Mouse (Mus musculus) heart, postnatal 14 days (tissue): Measurements from ENCODE around the gene Klf13. TPM values are rescaled to one million over a fixed set of nuclear protein-coding genes. Genes with fewer than 3 reads are reported as not detected.

Source experiments
- DNase-seq, 2 experiments: peaks; one replicate each; pipeline ENCODE4 v3.0.0; 2021 to 2022
- intact Hi-C: fragments of 180-260 bp; cut with DNase I; formaldehyde crosslinking; loops from one replicate; pipeline ENCODE4 v1.15.1; 2025
- total RNA-seq, 2 experiments: library from RNA; stranded (reverse); gene quantifications; 2 replicates each; pipeline ENCODE4 v1.2.3; 2021

Klf13 gene
- total RNA-seq, 2 experiments from 2014 or later: 93.5 to 97.3 TPM

DNA sequence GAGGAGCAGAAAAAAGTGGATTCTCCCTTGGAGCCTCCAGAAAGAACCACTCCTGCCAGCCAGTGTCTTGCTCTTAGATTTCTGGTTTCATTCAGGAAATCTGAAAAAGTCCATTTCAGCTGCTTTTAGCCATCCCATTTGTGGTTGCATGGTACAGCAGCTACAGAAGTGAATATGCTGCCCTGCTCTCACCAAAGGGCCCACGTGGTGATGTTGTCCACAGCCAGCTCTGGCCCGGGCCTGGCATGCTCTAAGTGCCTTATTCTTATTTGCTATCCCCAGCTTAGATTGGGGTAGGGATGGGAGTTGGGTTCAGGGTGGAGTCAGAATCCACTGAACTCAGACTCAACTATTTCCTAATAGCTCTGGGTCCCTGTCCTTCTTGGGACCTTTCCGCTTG lies 43.5 kb downstream of the Klf13 start:
- intact Hi-C loops: loop anchor here (5.0 kb wide), 1 partner anchor 38 kb away; no protein-coding TSS in a partner anchor

DNA sequence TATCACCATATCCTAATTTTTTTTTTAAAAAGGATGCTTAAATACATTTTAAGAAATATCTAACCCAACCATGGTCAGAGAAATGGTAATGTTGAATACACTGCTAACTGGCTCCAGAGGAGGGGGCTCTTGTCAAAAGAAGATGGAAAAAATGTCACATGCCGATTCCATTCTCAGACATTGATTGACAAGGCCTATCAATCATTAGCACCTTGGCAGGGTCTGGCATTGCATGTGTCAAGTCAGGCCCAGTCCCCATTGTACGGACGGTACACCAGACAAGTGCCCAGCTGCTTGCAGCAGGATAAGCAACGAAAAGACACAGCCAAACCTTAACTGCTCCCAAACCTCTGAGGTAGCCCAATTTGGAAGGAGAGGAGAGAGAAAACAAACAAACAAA lies 44.1 kb downstream of the Klf13 start:
- intact Hi-C loops: loop anchor here (5.0 kb wide), 1 partner anchor 37 kb away; no protein-coding TSS in a partner anchor
- DNase-seq: no peak

More for the DNA sequence above, 43.5 kb downstream of the Klf13 start:
- DNase-seq: no peak

DNA sequence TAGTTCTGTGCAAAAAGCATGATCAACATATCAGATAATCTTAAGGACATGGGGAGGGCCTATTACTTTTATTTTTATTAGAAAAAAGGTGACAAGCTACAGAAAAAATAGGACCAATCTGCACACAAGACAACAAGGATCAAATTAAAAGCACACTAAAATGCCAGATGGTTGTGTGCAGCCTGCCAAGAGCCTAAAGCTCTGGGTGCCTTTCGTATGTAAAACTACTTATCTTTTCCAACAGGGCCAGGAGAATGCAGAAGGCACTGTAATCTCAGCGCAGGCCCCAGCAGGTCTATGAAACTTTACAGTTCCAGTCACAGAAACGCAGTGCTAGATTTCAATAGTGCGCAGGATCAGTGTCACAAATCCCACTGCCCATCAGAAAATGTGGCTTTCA lies 45.0 kb downstream of the Klf13 start:
- DNase-seq: no peak
- intact Hi-C loops: no loop called here

DNA sequence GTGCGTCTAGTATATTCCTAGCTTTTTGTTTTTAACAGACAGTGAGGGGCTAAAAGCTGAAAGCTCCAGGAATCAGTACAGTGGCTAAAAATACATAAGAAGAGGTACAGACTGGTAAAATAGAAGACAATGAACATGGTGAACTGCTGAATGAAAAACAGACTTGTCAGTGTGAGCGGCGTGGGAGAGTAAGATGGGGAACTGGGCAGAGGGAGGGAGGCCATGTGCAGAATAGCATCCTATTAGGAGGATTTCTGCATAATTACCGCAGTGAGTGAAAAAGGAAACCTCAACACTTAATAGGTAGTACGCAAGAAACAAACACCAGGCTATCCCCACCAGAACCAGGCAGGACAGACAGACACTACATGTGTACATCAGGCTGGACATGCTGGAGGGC lies 45.5 kb downstream of the Klf13 start:
- DNase-seq: no peak
- intact Hi-C loops: no loop called here

DNA sequence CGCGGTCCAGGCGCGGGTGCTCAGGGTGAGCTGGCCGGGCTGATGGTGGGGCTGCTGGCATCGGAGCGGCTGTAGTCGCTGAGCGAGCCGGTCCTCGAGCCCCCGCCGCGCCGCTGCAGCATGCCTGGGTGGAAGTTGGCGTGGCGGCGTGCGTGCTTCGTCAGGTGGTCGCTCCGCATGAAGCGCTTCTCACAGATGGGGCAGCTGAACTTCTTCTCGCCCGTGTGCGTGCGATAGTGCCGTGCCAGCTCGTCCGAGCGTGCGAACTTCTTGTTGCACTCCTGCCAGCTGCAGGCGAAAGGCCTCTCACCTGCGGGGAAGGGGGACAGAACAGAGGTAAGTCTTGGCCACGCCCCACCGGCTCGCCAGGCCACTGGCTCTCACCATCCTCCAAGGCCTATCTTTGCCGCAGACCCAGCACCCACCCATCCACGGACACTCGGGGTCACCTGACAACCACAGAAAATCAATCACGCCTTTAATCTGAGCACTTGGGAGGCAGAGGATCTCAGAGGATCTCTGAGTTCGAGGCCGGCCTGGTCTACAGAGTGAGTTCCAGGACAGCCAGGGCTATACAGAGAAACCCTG lies 47.1 kb downstream of the Klf13 start:
- intact Hi-C loops: no loop called here
- no peak for DNase-seq

DNA sequence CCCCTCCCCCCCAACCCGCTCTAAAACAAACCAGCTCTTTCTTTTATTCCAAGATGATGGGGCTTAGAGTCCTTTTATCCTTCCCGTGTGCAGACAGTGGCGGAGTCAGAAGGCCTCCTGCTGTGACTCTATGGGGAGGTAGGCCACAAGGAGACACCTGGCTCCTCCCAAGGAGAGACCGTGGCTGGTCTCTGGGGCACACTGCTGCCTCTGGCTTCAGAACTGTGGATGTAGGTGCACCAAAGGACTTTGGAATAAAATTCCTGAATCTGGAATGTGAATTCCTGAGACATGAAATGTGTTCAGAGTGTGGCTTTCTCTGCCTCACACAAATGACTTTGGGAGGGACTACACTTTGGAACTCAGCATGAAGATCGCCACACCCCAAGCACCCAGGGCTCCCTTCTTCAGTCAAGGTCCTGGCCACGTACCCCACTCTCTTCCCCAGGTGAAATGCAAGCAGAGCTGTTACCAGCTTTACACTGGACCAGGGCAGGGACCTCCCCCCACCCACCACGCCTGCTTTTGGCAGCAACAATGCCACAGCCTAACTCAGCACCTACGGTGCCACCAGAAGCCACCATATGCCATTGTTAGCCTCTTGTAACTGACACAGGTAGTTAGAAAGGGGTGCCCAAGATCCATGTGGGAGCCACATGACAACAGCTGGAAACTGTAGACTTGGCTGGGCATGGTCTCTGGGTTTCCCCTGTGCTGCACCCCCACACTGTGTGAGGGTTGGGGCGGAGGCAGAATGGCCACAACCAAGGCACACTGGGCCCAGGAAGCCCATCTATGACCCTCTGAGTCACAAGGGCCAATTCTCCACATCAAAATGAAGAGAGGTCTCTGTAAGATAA lies 49.4 kb downstream of the Klf13 start:
- intact Hi-C loops: no loop called here

DNA sequence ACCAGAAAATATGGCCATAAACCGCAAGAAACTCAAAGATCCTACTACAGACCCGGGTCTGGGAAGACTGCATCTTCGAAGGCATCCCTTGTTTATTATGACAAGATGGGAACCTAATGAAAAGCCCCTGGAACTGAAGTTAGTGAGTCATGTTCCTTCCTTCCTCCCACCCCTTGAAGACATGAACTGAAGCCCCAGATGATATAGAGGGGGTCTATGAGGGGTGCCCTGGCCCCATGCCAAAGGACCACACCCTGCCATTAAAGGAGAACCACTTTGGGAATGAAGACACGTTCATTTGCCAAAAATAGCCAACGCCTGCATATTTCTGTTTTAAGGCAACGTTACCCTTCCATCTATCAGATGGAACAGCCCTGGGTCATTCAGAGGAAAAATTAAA lies 50.0 kb downstream of the Klf13 start:
- no peak for DNase-seq
- intact Hi-C loops: no loop called here

More for the DNA sequence above, 49.4 kb downstream of the Klf13 start:
- DNase-seq: no peak

DNA sequence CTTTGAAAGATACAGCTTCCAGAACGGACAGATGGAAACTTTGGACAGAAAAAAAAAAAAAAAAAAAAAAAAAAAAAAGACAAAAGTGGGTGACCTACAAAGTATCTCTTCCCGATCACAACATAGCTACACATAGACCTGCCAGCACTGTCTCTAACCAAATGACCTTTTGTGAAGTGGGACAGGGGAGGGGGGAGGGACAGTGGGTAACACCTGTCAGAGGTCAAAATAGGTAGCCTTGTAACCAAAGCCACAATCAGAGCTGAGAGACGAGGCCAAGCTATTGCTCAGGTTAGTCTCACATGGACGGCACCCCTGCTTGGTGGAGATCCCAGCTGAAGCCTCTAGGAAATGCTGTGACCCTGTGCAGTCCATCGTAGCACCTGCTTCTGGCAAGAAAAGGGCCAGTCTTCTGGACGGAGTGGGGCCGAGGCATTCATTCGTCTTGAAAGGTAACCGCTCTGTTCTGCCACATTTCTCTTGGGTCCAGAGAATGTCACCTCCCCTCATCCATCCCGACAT lies 51.1 kb downstream of the Klf13 start:
- no peak for DNase-seq
- intact Hi-C loops: no loop called here

DNA sequence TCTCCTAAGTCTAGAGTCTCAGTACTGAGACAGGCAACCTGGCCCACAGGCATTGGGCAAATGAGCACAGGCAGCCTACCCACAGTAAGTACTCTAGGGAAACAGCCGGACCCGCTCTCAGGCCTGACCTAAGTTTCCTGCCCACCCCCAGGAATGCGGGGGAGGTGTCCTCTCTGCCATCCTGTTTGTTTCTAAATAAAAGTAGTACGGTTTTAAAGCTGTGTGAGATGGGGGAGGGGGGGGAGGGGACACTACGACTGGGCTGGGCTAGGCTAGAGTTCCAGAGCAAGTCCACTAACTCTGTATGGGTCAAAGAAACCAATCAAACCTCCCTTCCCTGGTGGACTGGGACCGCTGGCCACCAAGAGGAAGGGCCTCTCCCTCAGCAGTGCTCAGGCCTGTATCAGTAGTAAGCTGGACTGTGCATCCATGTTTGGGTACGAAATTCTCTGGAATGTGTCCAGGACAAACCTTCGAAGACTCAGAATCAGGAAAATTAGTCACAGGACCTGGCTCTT lies 51.6 kb downstream of the Klf13 start:
- DNase-seq: peak; percentile 59 to 64
- intact Hi-C loops: no loop called here

DNA sequence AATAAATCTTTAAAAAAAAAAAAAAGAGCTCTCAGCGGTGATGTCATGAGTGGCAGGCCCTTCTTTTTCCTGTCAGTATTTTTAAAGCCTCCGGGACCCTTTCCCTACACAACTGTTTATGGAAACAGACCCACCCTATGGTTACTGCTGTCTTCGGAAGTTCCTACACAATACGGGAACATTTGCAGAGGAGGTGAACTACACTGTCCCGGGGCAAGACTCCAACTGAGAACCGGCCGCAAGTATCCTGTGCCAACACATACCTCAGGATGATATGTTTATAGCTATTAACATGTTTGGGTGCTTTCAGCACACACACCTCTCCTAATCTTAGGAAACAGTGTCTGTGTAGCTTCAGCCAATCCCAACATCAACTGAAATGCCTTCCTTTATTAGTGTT lies 53.7 kb downstream of the Klf13 start:
- intact Hi-C loops: loop anchor here (2.0 kb wide), 1 partner anchor 26 kb away; no protein-coding TSS in a partner anchor
- DNase-seq: no peak

DNA sequence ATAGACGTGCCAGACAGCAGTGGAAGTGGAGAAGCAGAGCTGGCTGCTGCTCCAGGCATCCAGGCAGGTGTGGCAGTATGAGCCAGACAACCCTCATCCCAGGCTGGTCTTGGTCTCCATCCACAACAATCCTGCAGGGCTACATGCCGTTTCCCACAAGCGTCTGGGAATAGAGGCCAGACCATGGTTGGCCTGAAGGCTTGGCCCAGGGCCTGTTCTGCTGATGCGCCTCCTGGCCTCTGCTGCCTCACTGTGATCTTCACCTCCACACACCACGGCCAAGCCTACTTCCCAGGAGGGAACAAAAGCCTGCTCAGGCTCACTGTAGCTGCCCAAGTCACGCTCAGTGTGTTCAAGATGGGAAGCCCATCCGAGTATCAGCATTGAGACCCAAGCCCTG lies 56.0 kb downstream of the Klf13 start:
- no peak for DNase-seq

DNA sequence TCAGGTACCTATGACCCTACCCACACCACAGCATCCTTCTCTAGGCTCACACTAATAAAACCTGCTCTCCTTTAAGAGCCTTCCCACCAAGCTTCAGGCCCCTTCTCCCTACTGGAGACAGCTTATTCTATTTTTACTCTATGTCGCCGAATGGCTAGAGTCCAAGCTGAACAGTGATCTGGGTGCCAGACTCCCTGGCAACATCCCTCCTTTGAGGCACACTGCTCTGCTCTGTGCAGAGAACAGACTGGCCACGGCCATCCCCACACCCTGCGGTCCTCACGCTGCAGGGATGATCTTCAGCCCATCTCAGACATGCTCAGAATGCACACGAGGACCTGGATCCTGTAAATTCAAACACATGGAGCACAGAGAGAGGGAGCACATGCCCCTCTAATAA lies 59.1 kb downstream of the Klf13 start:
- DNase-seq: peak; percentile 50 to 66
- intact Hi-C loops: no loop called here

More for the DNA sequence above, 56.0 kb downstream of the Klf13 start:
- intact Hi-C loops: no loop called here

DNA sequence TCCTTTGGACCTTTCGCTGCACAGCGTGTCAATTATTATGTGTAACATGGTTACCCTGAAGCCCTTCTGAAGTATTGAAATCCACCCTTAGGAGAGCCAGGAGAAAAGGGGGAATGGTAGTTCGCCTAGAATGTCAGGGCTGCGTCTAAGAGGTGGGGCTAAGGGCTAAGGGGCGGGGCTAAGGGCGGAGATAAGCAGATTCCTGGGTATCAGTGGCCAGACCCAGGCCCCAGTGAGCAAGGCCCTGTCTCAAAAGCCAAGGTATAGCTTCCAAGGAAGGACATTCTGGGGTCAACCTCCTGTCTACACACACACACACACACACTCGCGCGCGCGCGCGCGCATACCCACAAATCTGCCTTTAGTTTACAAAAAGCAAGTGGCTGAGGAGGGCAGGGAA lies 61.1 kb downstream of the Klf13 start:
- intact Hi-C loops: no loop called here
- DNase-seq: no peak

DNA sequence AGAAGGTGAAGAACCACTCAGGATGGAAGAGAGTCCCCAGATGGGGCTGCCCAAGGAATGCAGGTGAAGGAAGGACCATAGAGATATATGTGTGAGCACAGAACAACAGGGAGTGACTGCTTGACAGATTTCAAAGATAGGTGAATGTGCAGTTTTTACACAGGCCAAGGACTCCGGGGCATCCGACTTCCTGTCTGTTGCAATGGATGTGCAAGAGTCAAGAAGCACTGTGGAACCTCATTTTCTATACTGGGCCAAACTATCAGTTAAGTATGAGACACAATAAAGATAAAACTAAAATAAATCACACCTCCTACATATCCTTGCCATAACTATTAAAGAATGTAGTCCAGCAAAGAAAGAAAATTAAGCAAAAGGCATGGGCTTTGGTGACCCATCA lies 62.1 kb downstream of the Klf13 start:
- no peak for DNase-seq
- intact Hi-C loops: no loop called here

DNA sequence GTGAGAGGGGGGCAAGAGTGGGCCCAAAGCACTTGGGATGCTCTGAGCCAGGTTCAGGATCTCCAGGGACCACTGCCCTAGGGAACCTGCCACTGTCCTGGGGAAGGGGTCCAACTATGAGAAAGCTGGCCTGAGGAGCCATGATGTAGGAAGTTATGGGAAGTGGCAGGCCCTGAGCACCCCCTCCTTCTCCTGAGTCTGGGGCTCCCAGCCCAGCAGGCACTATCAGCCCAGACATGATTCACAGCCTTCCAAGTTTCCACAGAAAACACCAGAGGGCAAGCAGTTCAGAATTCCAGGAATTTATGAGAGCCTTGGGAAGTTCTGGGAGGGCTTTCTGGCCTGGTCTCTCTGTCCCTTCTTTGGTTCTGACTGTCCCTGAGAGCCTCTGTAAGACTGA lies 63.0 kb downstream of the Klf13 start:
- no peak for DNase-seq
- intact Hi-C loops: no loop called here

DNA sequence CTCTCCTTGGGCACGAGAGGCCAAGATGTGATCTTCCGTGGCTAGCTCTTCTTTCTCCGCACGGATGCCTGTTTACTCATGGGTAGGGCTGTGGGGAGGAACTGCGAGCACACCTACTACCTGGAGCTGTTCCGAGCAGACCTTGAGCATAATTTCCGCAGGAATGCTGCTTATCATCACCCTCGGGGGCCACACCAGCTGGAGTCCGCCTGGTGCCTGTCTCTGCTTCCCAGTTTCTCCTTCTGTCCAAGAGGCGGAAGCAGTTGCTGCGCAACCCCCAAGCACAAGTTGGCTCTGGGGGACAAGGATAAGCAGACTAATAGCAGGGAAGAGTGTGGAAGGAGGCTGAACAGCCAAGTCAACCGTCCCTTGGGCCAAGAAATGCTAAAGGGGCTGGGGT lies 64.8 kb downstream of the Klf13 start:
- DNase-seq: peak; percentile 42 to 48
- intact Hi-C loops: no loop called here

DNA sequence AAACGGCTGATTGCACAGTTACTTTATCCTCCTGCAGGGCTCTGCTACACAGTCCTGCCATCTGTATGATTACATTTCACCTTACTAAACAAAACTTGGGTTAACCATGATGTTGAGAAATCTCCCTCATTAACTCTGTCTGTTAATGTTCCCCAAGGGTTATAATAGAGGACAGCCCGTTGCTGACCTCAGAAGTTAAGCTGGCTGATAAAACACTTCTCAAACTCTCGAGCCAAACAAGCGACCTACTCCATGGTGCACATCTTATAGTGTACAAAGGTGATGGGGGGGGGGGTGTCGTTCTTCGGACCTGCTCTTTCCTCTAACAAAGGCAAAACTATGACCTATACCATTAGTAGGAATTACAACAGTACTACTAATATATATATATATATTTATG lies 67.0 kb downstream of the Klf13 start:
- DNase-seq: no peak

DNA sequence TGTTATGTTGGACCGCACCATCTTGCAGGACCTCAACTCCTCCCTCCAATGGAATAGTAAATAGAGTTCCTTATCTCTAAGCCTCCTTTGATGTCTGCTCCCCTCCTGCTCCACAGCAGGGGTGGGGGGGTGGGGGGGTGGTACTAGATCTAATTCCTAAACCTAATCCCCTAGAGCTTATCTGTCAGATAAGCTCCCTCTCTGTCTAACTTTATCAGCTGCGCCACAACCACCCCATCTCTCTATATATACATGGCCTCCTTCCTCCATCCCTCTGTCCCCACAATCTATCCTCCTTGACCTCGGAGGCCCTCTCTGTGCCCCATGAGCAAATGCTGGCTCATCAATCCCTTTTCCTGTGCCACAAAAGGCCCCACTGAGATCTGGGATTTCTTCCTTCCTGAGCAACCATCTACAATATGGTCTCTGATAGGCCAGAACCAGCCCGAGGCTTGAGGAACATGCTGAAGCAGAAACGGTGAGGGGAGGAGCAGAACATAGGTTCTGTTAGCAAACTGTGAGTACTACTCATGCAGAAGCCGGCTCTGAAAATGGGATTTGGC lies 70.3 kb downstream of the Klf13 start:
- intact Hi-C loops: no loop called here
- no peak for DNase-seq

More for the DNA sequence above, 67.0 kb downstream of the Klf13 start:
- intact Hi-C loops: no loop called here

DNA sequence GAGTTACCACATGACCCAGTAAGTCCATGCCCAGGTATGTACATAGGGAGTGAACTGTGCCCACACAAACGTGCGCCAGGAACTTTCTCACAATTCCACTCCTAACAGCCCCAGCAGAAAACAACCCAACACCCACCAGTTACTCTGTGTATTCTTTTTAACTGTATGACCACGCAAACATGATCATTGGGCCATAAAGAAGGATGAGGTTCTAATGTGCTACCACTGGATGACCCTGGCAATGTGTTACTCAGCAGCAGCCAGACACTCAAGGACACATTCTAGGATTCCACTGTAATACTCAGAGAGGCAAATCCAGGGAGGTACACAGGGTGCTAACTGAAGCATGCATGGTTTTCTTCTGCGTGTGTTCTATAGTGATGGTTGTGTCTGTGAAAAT lies 72.8 kb downstream of the Klf13 start:
- no peak for DNase-seq
- intact Hi-C loops: no loop called here

DNA sequence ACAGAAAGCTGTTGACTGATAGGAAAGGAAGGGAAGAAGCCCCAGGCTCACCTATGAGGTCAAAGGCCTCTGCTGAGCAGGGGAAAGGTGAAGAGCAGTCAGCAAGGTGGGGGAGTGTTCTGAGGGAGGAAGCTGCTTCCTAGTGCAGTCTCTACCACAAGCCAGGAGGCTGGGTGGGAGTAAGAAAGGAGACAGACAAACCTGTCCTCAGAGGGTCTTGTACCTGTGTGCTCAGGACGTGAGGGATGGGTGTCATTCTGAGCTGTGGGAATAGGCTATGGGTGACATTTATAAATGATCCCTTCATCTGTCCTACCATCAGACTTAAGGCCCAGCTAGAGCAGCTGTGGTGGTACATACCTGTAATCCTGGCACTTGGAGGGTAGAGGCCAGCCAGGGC lies 75.7 kb downstream of the Klf13 start:
- DNase-seq: no peak
- intact Hi-C loops: no loop called here

DNA sequence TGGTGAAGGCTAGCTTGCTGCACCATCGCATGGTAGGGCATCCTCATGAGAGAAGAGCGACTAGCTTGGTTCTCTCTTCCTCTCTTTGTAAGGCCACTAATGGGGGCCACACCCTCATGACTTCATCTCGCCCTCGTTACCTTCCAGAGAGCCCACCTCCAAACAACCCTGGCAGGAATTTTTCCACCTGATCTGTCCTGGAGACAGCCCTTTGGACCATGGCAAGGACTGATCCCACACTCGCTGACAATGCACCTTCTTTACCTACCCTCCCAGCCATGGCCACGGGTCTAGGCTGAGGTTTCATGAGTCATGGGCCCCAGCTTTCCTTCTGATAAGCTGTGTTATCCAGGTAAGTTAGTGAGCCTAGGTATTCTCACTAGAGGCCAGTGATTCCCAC lies 77.6 kb downstream of the Klf13 start:
- no peak for DNase-seq
- intact Hi-C loops: no loop called here
